Mouse (Mus musculus) midbrain, embryonic 13.5 days (tissue): ENCODE results near the gene Sp1. TPM values are rescaled to one million over a fixed set of nuclear protein-coding genes. Genes with fewer than 3 reads are reported as not detected.
A peak's percentile ranks its signal among the peaks of the same experiment; 100 is the strongest.

Experiments
- ATAC-seq: fragments of 200-750 bp; cut with Nextera tagmentation; 2 replicates; pipeline ENCODE4 v1.8.0; 2017; ENCODE audit warnings: mild to moderate bottlenecking, moderate TSS enrichment, moderate library complexity
- H3K27ac ChIP-seq: fragments of 300-500 bp; sonication (generic); 2 replicates; pipeline ENCODE4 v1.5.1; 2015; ENCODE audit warnings: inconsistent platforms, mild to moderate bottlenecking, moderate library complexity
- H3K27me3 ChIP-seq: fragments of 300-500 bp; sonication (generic); 2 replicates; pipeline ENCODE4 v1.6.1; 2015; ENCODE audit warnings: mild to moderate bottlenecking, inconsistent platforms
- H3K36me3 ChIP-seq: fragments of 300-500 bp; sonication (generic); 2 replicates; pipeline ENCODE4 v1.6.1; 2015; ENCODE audit warnings: mild to moderate bottlenecking, inconsistent platforms
- H3K4me1 ChIP-seq: fragments of 300-500 bp; sonication (generic); replicated peaks from 2 replicates; pipeline ENCODE4 v1.6.1; 2015; ENCODE audit warnings: inconsistent platforms
- H3K4me2 ChIP-seq: fragments of 300-500 bp; sonication (generic); replicated peaks from 2 replicates; pipeline ENCODE4 v1.6.1; 2015; ENCODE audit warnings: moderate library complexity, mild to moderate bottlenecking, inconsistent platforms
- H3K4me3 ChIP-seq: fragments of 300-500 bp; sonication (generic); replicated peaks from 2 replicates; pipeline ENCODE4 v1.5.1; 2015; ENCODE audit warnings: mild to moderate bottlenecking, inconsistent platforms
- H3K9ac ChIP-seq: fragments of 300-500 bp; sonication (generic); replicated peaks from 2 replicates; pipeline ENCODE4 v1.6.1; 2015; ENCODE audit warnings: mild to moderate bottlenecking, inconsistent platforms
- H3K9me3 ChIP-seq: fragments of 300-500 bp; sonication (generic); 2 replicates; pipeline ENCODE4 v1.6.1; 2016; ENCODE audit warnings: mild to moderate bottlenecking, inconsistent platforms
- WGBS: fragments of 180-500 bp; shearing (Covaris S2); methylation state at CpG from one replicate; pipeline ENCODE4 v1.1.7; 2015; 5-methylcytosine and 5-hydroxymethylcytosine counted together
- polyA plus RNA-seq: library from polyadenylated mRNA; unstranded; fragments of >200 nt; fragmentation: Nextera tagmentation; extraction: Ambion mirVana; gene quantifications from 2 replicates; pipeline ENCODE4 v1.2.1, GENCODE M21; 2015

The Sp1 gene
- polyA plus RNA-seq, 1 experiment from 2014 or later: 5.6 TPM

DNA sequence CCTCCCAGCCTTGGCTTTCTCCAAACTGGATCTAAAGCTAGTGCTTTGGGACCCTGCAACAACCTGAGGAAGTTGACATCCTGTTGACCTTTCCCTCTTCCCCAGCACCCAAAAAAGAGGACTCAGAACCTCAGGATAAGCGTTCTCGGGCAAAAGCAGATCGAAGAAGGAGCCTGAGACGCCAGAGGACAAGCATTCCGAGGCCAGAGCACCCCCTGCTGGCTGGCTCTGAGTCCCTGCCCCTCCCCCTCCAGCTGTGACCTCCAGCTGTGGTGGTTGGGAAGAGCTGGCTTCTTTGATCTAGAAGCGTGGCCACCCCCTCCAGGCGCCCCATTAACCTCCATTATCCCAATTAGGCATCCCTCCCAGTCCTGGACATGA is 28.8 kb upstream of the Sp1 start:
- H3K27ac ChIP-seq: peak overlapping the region; percentile 76
- peaks cover 8% of the 10 kb centered on the region; the same call in 1 of the 2 replicates for H3K27me3 ChIP-seq
- peak overlapping the region; percentile 60 for H3K4me3 ChIP-seq
- H3K4me2 ChIP-seq: peak overlapping the region; percentile 96
- peak; percentile 47 for ATAC-seq
- peak overlapping the region; percentile 75 for H3K9ac ChIP-seq
- H3K36me3 ChIP-seq: no peaks in the 10 kb centered on the region
- peaks cover 19% of the 10 kb centered on the region for H3K4me1 ChIP-seq
- no peaks in the 10 kb centered on the region for H3K9me3 ChIP-seq
- 1% methylated on average over 7 of the region's 7 CpGs for WGBS

DNA sequence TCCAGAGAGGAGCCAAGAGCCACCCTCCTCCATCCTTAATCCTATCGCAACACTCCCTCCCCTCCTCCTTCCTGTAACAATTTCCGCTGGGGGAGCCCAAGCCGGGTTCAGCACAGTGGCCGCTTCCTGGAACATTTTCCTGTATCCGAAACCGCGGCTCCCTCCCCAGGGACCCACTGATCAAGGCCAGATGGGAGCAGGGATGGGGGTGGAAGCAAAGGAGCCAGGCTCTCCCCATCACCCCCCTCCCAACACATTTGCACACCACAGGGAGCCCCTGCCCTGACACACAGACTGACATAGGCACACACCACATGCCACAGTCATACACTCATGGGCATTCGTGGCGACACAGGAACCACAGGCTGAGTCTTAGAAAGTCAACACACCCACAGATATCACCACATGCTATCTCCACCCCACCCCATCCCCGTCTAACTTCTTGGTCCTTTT is 28.1 kb upstream of the Sp1 start:
- 6% methylated on average over 10 of the region's 10 CpGs for WGBS
- ATAC-seq: no peak
- Histone ChIP-seq H3K36me3 (no peaks in the 10 kb centered on the region), H3K27me3 (peaks cover 6% of the 10 kb centered on the region; the same call in 1 of the 2 replicates), H3K4me3 (no peak overlapping the region), H3K4me2 (peak overlapping the region; percentile 96; the same call in 1 of the 2 replicates), H3K4me1 (peaks cover 19% of the 10 kb centered on the region), H3K9me3 (no peaks in the 10 kb centered on the region), H3K27ac (no peak overlapping the region), H3K9ac (peak overlapping the region; percentile 75; the same call in 1 of the 2 replicates)

DNA sequence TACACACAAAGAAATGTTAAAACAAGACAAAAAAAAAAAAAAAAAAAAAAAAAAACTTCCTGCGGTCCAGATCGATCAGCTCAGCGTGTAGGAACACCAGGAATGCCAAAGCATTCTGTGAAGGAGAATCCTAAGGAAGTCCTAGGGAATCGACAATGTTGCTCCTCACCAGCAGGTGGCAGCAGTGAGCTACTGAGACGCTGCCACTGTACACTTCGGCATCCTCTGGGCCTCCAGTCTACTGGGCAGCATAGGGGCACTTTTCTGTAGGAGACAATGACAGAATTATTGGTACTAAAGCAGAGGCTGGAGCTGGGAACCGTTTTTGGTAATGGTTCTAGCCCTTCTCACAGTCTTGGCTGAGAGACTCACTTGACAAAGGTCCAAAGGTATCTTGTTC is 24.4 kb upstream of the Sp1 start:
- no peak overlapping the region for H3K9ac ChIP-seq
- no peaks in the 10 kb centered on the region for H3K9me3 ChIP-seq
- H3K4me1 ChIP-seq: peaks cover 12% of the 10 kb centered on the region
- ATAC-seq: peak; percentile 80
- no peaks in the 10 kb centered on the region for H3K27me3 ChIP-seq
- no peaks in the 10 kb centered on the region for H3K36me3 ChIP-seq
- 2% methylated on average over 5 of the region's 7 CpGs for WGBS
- no peak overlapping the region for H3K27ac ChIP-seq
- H3K4me3 ChIP-seq: no peak overlapping the region
- no peak overlapping the region for H3K4me2 ChIP-seq

GRCm38 (mm10) chr15:102383671-102384070 is 22.3 kb upstream of the Sp1 start:
- no peak for ATAC-seq
- Histone ChIP-seq H3K27ac (no peak overlapping the region), H3K9ac (no peak overlapping the region), H3K36me3 (no peaks in the 10 kb centered on the region), H3K4me1 (no peaks in the 10 kb centered on the region), H3K4me2 (no peak overlapping the region), H3K27me3 (no peaks in the 10 kb centered on the region), H3K9me3 (no peaks in the 10 kb centered on the region), H3K4me3 (no peak overlapping the region)
- WGBS: 93% methylated on average over 6 of the region's 6 CpGs

DNA sequence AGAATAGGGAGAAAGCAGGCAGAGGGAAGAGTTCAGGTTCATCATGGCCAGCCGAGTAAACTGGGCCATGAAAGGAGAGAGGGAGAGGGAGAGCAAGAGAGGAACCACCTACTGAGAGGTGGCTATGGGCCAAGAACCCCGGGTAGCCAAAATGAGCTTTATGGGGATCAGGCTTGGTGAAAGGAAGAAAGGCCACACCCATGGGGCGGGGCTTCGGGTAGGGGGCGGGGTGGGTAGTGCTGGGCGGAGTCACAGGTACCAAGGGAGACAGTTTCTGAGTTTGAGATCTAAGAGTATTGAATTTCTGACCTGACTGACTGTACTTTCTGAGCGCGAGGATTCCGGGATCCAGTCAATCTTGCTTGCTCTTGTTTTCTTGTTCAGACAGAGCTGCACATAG is 19.3 kb upstream of the Sp1 start:
- Histone ChIP-seq H3K4me1 (no peaks in the 10 kb centered on the region), H3K4me2 (no peak overlapping the region), H3K9me3 (no peaks in the 10 kb centered on the region), H3K27me3 (no peaks in the 10 kb centered on the region), H3K27ac (no peak overlapping the region), H3K36me3 (no peaks in the 10 kb centered on the region), H3K4me3 (no peak overlapping the region), H3K9ac (no peak overlapping the region)
- ATAC-seq: no peak
- WGBS: 55% methylated on average over 9 of the region's 9 CpGs

DNA sequence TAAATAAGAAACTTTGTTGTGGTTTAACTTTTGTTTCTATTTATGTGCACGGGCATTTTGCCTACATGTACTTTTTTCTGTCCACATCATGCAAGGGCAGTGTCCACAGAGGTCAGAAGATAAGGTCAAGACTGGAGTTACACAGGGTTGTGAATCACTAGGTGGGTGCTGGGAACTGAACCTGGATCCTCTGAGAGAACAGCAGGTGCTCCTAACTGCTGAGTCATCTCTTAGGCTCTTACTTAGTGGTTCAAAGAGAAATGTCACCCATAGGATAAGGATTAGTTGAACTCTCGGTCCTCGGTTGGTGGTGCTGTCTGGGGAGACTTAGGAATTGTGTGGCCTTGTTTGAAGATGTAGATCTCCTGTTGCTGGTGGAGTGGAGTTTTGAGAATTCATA is 17.0 kb upstream of the Sp1 start:
- H3K9ac ChIP-seq: no peak overlapping the region
- no peaks in the 10 kb centered on the region for H3K27me3 ChIP-seq
- no peaks in the 10 kb centered on the region for H3K36me3 ChIP-seq
- WGBS: 87% methylated on average over 3 of the region's 3 CpGs
- no peak for ATAC-seq
- no peaks in the 10 kb centered on the region for H3K9me3 ChIP-seq
- no peak overlapping the region for H3K27ac ChIP-seq
- H3K4me2 ChIP-seq: no peak overlapping the region
- H3K4me1 ChIP-seq: peaks cover 6% of the 10 kb centered on the region; the same call in 1 of the 2 replicates
- no peak overlapping the region for H3K4me3 ChIP-seq

DNA sequence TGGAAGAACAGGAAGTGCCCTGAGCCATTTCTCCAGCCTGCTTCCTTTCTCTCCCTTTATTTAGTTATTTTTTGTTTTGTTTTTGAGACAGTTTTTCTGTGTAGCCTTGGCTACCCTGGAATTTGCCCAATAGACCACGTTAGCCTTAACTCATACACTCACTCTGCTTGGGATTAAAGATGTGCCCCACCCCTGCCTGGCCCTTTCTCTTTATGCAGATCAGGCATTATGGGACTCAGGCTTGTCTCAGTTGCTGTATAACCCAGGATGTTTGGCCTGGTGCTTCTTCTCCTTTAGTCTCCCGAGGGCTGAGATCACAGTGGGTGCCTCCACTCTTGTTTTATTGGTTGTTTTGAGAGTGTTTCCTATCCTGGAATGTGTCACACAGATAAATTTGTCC is 13.4 kb upstream of the Sp1 start:
- WGBS: 21% methylated on average over 2 of the region's 2 CpGs
- H3K4me1 ChIP-seq: peaks cover 8% of the 10 kb centered on the region; the same call in 1 of the 2 replicates
- no peak overlapping the region for H3K4me3 ChIP-seq
- no peak overlapping the region for H3K4me2 ChIP-seq
- no peaks in the 10 kb centered on the region for H3K36me3 ChIP-seq
- no peak overlapping the region for H3K27ac ChIP-seq
- ATAC-seq: no peak
- no peak overlapping the region for H3K9ac ChIP-seq
- H3K9me3 ChIP-seq: no peaks in the 10 kb centered on the region
- H3K27me3 ChIP-seq: peaks cover 8% of the 10 kb centered on the region; the same call in 1 of the 2 replicates

DNA sequence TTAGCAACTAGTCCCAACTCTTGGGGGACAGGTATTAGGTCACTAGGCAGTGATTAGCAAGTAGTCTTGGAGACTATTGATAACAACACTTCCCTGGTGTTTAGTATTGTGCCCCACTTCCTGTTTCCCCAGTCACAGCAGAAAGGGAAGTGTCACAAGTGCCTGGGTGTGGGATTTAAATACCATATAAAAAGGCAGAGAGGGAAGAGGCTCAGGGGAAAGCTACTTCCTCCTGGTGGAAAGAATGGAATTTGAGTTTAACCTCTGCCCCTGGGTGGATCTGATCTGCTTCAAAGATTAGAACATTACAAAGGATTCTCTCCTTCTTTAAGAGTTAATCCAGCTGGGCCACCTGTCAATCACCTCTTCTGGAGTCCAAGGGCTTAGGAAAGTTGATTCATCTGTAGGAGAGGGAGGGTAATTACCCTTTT is 12.3 kb upstream of the Sp1 start:
- ATAC-seq: no peak
- H3K9me3 ChIP-seq: no peaks in the 10 kb centered on the region
- H3K4me2 ChIP-seq: no peak overlapping the region
- H3K27ac ChIP-seq: no peak overlapping the region
- no peak overlapping the region for H3K9ac ChIP-seq
- H3K36me3 ChIP-seq: no peaks in the 10 kb centered on the region
- H3K27me3 ChIP-seq: peaks cover 10% of the 10 kb centered on the region
- H3K4me1 ChIP-seq: peaks cover 8% of the 10 kb centered on the region; the same call in 1 of the 2 replicates
- no peak overlapping the region for H3K4me3 ChIP-seq

- Histone ChIP-seq H3K4me1 (peaks cover 18% of the 10 kb centered on the region), H3K27ac (no peak overlapping the region), H3K4me3 (no peak overlapping the region), H3K4me2 (no peak overlapping the region), H3K27me3 (peaks cover 12% of the 10 kb centered on the region), H3K9ac (no peak overlapping the region), H3K9me3 (no peaks in the 10 kb centered on the region), H3K36me3 (no peaks in the 10 kb centered on the region)
- no peak for ATAC-seq
- 13% methylated on average over 3 of the region's 3 CpGs for WGBS
Observed at GRCm38 (mm10) chr15:102395061-102395460, 10.9 kb upstream of the Sp1 start.

GRCm38 (mm10) chr15:102398629-102399028 is 7.3 kb upstream of the Sp1 start:
- Histone ChIP-seq H3K27ac (no peak overlapping the region), H3K36me3 (no peaks in the 10 kb centered on the region), H3K9me3 (no peaks in the 10 kb centered on the region), H3K4me1 (peaks cover 15% of the 10 kb centered on the region), H3K9ac (no peak overlapping the region), H3K4me2 (no peak overlapping the region), H3K27me3 (peaks cover 14% of the 10 kb centered on the region), H3K4me3 (no peak overlapping the region)
- ATAC-seq: no peak
- WGBS: 12% methylated on average over 5 of the region's 5 CpGs

DNA sequence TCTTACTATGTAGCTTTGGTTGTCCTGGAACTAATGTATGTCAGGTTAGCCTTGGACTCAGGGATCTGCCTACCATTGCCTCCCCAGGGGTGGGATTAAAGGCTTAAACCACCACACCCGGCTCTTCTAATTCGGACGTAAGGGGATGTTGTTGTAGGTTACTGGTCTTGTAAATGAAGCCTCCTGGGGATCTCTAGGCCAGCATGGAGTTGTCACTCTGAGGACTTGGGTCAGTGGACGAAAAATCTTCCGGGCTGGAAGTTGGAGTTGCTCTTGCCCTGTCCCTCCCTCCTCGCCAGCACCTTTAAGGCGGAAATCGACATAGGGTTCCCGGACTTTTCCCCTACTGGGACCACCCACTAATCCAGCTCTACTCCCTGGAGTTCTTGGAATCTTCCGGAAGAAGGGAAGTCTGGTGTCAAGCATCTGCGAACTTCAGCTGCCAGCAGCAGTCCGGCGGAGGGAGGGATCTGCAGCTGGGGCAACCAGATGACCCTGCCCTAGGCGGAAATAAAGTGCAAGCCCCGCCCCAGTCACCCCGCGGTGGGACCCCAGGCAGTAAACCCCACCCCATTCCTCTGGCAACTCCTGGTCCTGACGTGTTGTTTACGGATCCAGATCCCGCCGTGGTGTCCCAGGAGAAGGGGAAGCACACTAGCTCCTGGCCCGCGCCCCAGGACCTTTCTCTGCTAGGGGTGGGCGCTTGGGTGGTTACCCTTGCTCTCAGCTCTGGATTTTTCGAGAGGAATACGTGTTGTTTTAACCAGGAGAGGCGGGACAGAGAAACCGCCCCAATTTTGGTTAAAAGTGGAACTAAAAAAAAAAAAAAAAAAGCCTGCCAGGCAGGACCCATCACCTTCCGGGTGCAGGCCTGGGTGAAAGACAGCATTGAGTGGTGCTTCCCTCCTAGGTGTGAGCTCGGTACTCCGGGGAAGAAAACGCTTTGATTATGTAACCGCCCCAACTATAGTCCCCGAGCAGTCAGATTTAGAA is 6.4 kb upstream of the Sp1 start:
- Histone ChIP-seq H3K4me2 (peak overlapping the region; percentile 68), H3K36me3 (no peaks in the 10 kb centered on the region), H3K4me1 (peaks cover 11% of the 10 kb centered on the region), H3K9ac (peak overlapping the region; percentile 54), H3K4me3 (peak overlapping the region; percentile 38), H3K27me3 (peaks cover 14% of the 10 kb centered on the region), H3K9me3 (no peaks in the 10 kb centered on the region), H3K27ac (no peak overlapping the region)
- 4% methylated on average over 34 of the region's 34 CpGs for WGBS
- 0 out of 2 replicates have a peak, but pooled peaks have one; percentile 34 for ATAC-seq

DNA sequence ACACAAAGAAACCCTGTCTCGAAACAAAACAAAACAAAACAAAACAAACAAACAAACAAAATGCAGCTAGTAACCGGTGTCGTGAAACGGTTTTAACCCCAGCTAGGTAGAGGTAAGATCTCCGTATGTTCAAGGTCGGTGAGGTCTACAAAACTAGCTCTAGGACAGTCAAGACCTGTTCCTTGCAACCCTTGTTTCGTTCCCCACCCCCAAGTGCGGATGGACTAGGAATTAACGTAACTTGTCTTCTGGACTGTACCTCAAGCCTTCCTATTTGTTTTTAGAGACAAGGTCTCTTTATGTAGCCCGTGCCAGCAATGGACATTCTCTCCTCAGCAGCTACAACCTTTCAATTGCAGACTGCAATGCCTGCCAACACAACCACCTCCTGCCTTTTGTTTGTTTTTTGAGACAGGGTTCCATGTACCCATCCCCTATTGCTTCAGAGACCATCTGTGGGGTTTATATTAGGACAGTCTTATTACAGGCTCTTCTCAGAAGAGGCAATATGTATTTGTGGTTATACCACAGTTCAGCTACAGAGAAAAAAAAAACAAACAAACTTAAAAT is 5.4 kb upstream of the Sp1 start:
- no peaks in the 10 kb centered on the region for H3K9me3 ChIP-seq
- H3K9ac ChIP-seq: no peak overlapping the region
- no peak overlapping the region for H3K27ac ChIP-seq
- no peak overlapping the region for H3K4me3 ChIP-seq
- H3K27me3 ChIP-seq: peaks cover 14% of the 10 kb centered on the region
- ATAC-seq: no peak
- H3K4me1 ChIP-seq: peaks cover 15% of the 10 kb centered on the region
- no peak overlapping the region for H3K4me2 ChIP-seq
- WGBS: 81% methylated on average over 10 of the region's 10 CpGs
- no peaks in the 10 kb centered on the region for H3K36me3 ChIP-seq
